Mouse (Mus musculus) leukemia stem cell, adult 10-12 weeks (primary cell): ENCODE results near the gene Tnfsf10. TPM values are rescaled to one million over a fixed set of nuclear protein-coding genes. Genes with fewer than 3 reads are reported as not detected.

ENCODE experiments used
- polyA plus RNA-seq: library from polyadenylated mRNA; stranded (reverse); fragments of >175 nt; gene quantifications from 2 replicates; pipeline ENCODE4 v1.2.3, GENCODE M21; 2012; ENCODE audit warnings: low replicate concordance

Tnfsf10 gene
- 0.12 and 0.14 TPM in 2 replicates for polyA plus RNA-seq

GRCm38 (mm10) chr3:27316559-27317287 lies at the start of gene Tnfsf10:
Gene Tnfsf10 (plus strand): TSS chr3:27317028.

GRCm38 (mm10) chr3:27371276-27371621 lies 54.4 kb downstream of the Tnfsf10 start, which contains the start of gene Ghsr:
Gene Ghsr (plus strand): TSS chr3:27371351.

Other genes with a start within 250 kb of the Tnfsf10 start
- gene Ect2, start 163.2 kb upstream of the Tnfsf10 start, polyA plus RNA-seq, result 2.0 and 3.0 TPM in 2 replicates
- 13.6 and 32.2 TPM in 2 replicates for gene Nceh1, start 134.1 kb upstream of the Tnfsf10 start, polyA plus RNA-seq
- gene Ghsr, start 54.3 kb downstream of the Tnfsf10 start, polyA plus RNA-seq, result not detected in 2 replicates